Mouse (Mus musculus) intestine, postnatal 0 days (tissue): ENCODE measurements at regions not wholly inside any gene's neighbourhood (a gene's known extent, or its start where the extent isn't known, plus 50 kb on each side); places are given as distances from the start of the nearest gene placed in this dataset.

Experiments used
- ATAC-seq: fragments of 200-750 bp; cut with Nextera tagmentation; 2 replicates; pipeline ENCODE4 v1.8.0; 2017; ENCODE audit warnings: mild to moderate bottlenecking, moderate TSS enrichment, moderate library complexity
- H3K27ac ChIP-seq: fragments of 300-500 bp; sonication (generic); 2 replicates; pipeline ENCODE4 v1.5.1; 2014; ENCODE audit warnings: mild to moderate bottlenecking, low read depth, low read length, moderate library complexity
- H3K27me3 ChIP-seq: fragments of 300-500 bp; sonication (generic); replicated peaks from 2 replicates; pipeline ENCODE4 v1.6.1; 2014; ENCODE audit warnings: low read length, mixed read lengths; ENCODE audit not compliant: control insufficient read depth, insufficient read depth
- H3K36me3 ChIP-seq: fragments of 300-500 bp; sonication (generic); 2 replicates; pipeline ENCODE4 v1.6.1; 2014; ENCODE audit warnings: mild to moderate bottlenecking, moderate library complexity; ENCODE audit not compliant: control insufficient read depth, insufficient read depth
- H3K4me1 ChIP-seq: fragments of 300-500 bp; sonication (generic); replicated peaks from 2 replicates; pipeline ENCODE4 v1.6.1; 2014; ENCODE audit warnings: antibody characterized with exemption, low read length, mixed read lengths; ENCODE audit not compliant: control insufficient read depth, insufficient read depth
- H3K4me2 ChIP-seq: fragments of 300-500 bp; sonication (generic); replicated peaks from 2 replicates; pipeline ENCODE4 v1.6.1; 2014; ENCODE audit warnings: low read depth, mild to moderate bottlenecking, moderate library complexity
- H3K4me3 ChIP-seq: fragments of 300-500 bp; sonication (generic); 2 replicates; pipeline ENCODE4 v1.5.1; 2014; ENCODE audit warnings: low read depth, low read length
- H3K9ac ChIP-seq: fragments of 300-500 bp; sonication (generic); 2 replicates; pipeline ENCODE4 v1.6.1; 2014; ENCODE audit warnings: mild to moderate bottlenecking, low read depth, low read length
- H3K9me3 ChIP-seq: fragments of 300-500 bp; sonication (generic); 2 replicates; pipeline ENCODE4 v1.6.1; 2016; ENCODE audit warnings: mixed run types; ENCODE audit not compliant: control insufficient read depth
- CTCF ChIP-seq: sonication (generic); IDR thresholded peaks from 2 replicates; pipeline ENCODE4 v1.5.1; 2016; ENCODE audit warnings: low read depth, mild to moderate bottlenecking, control low read depth, antibody characterized with exemption, moderate library complexity
- WGBS: fragments of 180-500 bp; shearing (Covaris S2); extraction: QIAGEN DNeasy Blood & Tissue Kit; methylation state at CpG from one replicate; pipeline ENCODE4 v1.1.7; 2014; 5-methylcytosine and 5-hydroxymethylcytosine counted together

- Histone ChIP-seq H3K4me1 (no peaks in the 10 kb centered on the region), H3K9ac (no peak overlapping the region), H3K27me3 (no peaks in the 10 kb centered on the region), H3K36me3 (no peaks in the 10 kb centered on the region), H3K4me3 (no peak overlapping the region), H3K9me3 (no peaks in the 10 kb centered on the region), H3K27ac (no peak overlapping the region), H3K4me2 (no peak overlapping the region)
- 92% methylated on average over 4 of the region's 4 CpGs for WGBS
- no peak for ATAC-seq
- TF ChIP-seq CTCF, result no peak
These were observed 182.8 kb upstream of the Pitrm1 start for GRCm38 (mm10) chr13:6365169-6365568.

GRCm38 (mm10) chr13:6367661-6368060 lies 180.3 kb upstream of the Pitrm1 start:
- ATAC-seq, result no peak
- Histone ChIP-seq H3K9ac (no peak overlapping the region), H3K4me3 (no peak overlapping the region), H3K27me3 (no peaks in the 10 kb centered on the region), H3K9me3 (no peaks in the 10 kb centered on the region), H3K4me1 (no peaks in the 10 kb centered on the region), H3K4me2 (no peak overlapping the region), H3K36me3 (no peaks in the 10 kb centered on the region), H3K27ac (no peak overlapping the region)
- TF ChIP-seq CTCF, result no peak
- WGBS, result 63% methylated on average over 1 of the region's 1 CpGs

DNA sequence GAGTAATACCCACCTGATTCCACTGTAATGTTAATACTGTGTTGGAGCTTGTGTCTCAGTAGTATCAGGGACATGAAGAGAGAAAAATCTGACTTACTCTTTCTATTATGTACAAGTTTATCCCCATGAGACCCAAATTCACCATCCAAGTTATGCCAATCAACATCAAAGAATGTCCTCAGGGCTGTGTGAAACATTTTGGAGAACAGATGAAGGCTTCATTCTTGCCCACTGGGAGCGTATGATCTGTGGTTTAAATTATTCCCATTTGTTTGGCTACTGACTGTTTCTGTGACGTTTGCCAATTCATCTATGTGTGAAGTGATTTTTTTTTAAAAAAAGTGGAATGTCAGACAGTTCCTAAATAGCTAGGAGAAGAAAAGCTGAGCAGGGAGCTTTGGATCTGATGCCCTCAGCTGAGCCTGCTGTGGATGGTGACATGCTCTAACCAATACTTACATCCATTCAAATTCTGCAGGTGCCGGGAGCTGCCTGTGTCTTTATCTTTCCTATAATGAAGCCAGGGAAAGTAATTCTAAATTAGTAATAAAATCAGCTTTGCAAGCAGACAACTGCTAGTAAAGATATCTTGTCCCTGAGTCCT lies 173.3 kb upstream of the Pitrm1 start:
- Histone ChIP-seq H3K4me1 (no peaks in the 10 kb centered on the region), H3K27ac (no peak overlapping the region), H3K4me3 (no peak overlapping the region), H3K27me3 (no peaks in the 10 kb centered on the region), H3K36me3 (no peaks in the 10 kb centered on the region), H3K4me2 (no peak overlapping the region), H3K9me3 (no peaks in the 10 kb centered on the region), H3K9ac (no peak overlapping the region)
- ATAC-seq, result no peak
- TF ChIP-seq CTCF, result no peak
- 82% methylated on average over 3 of the region's 3 CpGs for WGBS

GRCm38 (mm10) chr13:6377919-6378318 lies 170.0 kb upstream of the Pitrm1 start:
- H3K27me3 ChIP-seq, result no peaks in the 10 kb centered on the region
- H3K4me1 ChIP-seq, result no peaks in the 10 kb centered on the region
- no peak overlapping the region for H3K9ac ChIP-seq
- H3K27ac ChIP-seq, result no peak overlapping the region
- H3K9me3 ChIP-seq, result no peaks in the 10 kb centered on the region
- WGBS, result 76% methylated on average over 3 of the region's 3 CpGs
- H3K4me3 ChIP-seq, result no peak overlapping the region
- no peak for TF ChIP-seq CTCF
- no peaks in the 10 kb centered on the region for H3K36me3 ChIP-seq
- ATAC-seq, result no peak
- no peak overlapping the region for H3K4me2 ChIP-seq

DNA sequence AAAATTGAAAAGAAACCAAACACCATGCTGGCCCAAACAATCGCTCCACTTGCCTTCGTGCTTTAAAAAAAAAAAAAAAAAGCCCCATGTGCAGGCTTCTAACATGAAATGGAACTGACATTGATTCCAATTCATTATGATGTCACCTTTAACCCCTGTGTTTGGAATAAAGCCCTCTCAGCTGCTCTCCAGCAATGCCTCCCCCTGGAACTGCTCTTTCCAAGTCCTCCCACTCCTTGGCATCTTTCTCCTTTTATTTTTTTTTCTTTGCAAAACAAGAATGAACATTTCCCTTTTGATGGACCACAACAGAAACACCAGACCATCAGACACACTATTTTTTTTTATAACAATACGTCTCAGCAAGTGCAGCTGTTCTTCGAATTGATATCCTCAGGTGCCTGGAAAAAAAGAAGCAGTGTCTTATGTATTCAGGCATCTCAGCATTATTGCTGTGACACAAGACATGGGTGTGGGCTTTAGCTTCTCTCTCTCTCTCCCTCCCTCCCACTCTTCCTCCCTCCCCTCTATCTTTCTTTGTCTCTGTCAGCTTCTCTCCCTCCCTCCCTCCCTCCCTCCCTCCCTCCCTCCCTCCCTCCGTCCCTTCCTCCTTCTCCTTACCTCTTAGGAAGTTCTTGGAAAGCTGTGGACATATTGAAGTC lies 152.3 kb upstream of the Pitrm1 start:
- 65% methylated on average over 5 of the region's 5 CpGs for WGBS
- Histone ChIP-seq H3K9ac (no peak overlapping the region), H3K9me3 (no peaks in the 10 kb centered on the region), H3K27ac (no peak overlapping the region), H3K4me1 (no peaks in the 10 kb centered on the region), H3K36me3 (no peaks in the 10 kb centered on the region), H3K4me2 (no peak overlapping the region), H3K27me3 (no peaks in the 10 kb centered on the region), H3K4me3 (no peak overlapping the region)
- TF ChIP-seq CTCF, result no peak
- no peak for ATAC-seq

DNA sequence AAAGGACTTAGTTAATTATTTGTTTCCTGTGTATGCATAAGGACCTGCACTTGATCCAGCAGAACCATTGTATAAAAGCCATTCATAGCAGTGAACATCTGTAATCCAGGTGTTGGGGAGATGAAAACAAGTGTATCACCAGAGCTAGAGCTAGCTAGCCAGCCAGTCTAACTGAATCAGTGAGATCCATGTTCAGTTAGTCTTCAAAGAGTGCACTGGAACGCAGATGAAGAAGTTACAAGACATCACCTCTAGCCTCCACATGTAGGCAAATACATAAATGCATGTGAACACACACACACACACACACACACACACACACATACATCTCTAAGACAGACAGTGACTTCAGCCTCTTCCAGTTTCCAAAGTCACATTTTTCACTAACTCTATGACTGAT lies 150.3 kb upstream of the Pitrm1 start:
- Histone ChIP-seq H3K9me3 (no peaks in the 10 kb centered on the region), H3K4me1 (no peaks in the 10 kb centered on the region), H3K4me2 (no peak overlapping the region), H3K4me3 (no peak overlapping the region), H3K9ac (no peak overlapping the region), H3K27ac (no peak overlapping the region), H3K27me3 (no peaks in the 10 kb centered on the region), H3K36me3 (no peaks in the 10 kb centered on the region)
- WGBS, result 81% methylated on average over 1 of the region's 1 CpGs
- no peak for ATAC-seq
- TF ChIP-seq CTCF, result no peak
